Mouse (Mus musculus) right cerebral cortex, adult 18-20 months (tissue): Measurements from ENCODE around the gene Hnrnpc.

Experiments
- DNase-seq: peaks from one replicate; pipeline ENCODE4 v3.0.0; 2022; ENCODE audit warnings: mixed read lengths

The Hnrnpc gene

GRCm38 (mm10) chr14:52103856-52104676 lies at the start of gene Hnrnpc:
TSS of gene Hnrnpc (minus strand) at chr14:52104028.
- DNase-seq = peak; percentile 100

GRCm38 (mm10) chr14:52152613-52153012 lies 48.8 kb upstream of the Hnrnpc start:
- no peak for DNase-seq

GRCm38 (mm10) chr14:52152179-52152578 lies 48.4 kb upstream of the Hnrnpc start:
- DNase-seq = peak; percentile 39

GRCm38 (mm10) chr14:52149888-52150287 lies 46.1 kb upstream of the Hnrnpc start:
- no peak for DNase-seq

GRCm38 (mm10) chr14:52146540-52146939 lies 42.7 kb upstream of the Hnrnpc start:
- no peak for DNase-seq

- no peak for DNase-seq
Observed at GRCm38 (mm10) chr14:52144165-52144564, 40.3 kb upstream of the Hnrnpc start.

GRCm38 (mm10) chr14:52141445-52142127 lies 37.8 kb upstream of the Hnrnpc start:
- no peak for DNase-seq

GRCm38 (mm10) chr14:52140577-52141444 lies 37.0 kb upstream of the Hnrnpc start:
- DNase-seq = no peak

- no peak for DNase-seq
Observed at GRCm38 (mm10) chr14:52133584-52133983, 29.8 kb upstream of the Hnrnpc start.

GRCm38 (mm10) chr14:52124636-52125035 lies 20.8 kb upstream of the Hnrnpc start:
- DNase-seq = no peak

- DNase-seq = peak; percentile 65
Observed at GRCm38 (mm10) chr14:52123918-52124317, 20.1 kb upstream of the Hnrnpc start.

GRCm38 (mm10) chr14:52120169-52120568 lies 16.3 kb upstream of the Hnrnpc start:
- DNase-seq = no peak

GRCm38 (mm10) chr14:52118823-52119608 lies 15.2 kb upstream of the Hnrnpc start:
- peak; percentile 37 for DNase-seq

GRCm38 (mm10) chr14:52118456-52118822 lies 14.6 kb upstream of the Hnrnpc start:
- DNase-seq = no peak

GRCm38 (mm10) chr14:52117241-52117640 lies 13.4 kb upstream of the Hnrnpc start:
- DNase-seq = no peak

GRCm38 (mm10) chr14:52114101-52114500 lies 10.3 kb upstream of the Hnrnpc start:
- no peak for DNase-seq

GRCm38 (mm10) chr14:52110346-52110745 lies 6.5 kb upstream of the Hnrnpc start, which contains the start of gene Rpgrip1:
TSS of gene Rpgrip1 (plus strand) at chr14:52110704.
- DNase-seq = no peak

- no peak for DNase-seq
Observed at GRCm38 (mm10) chr14:52108025-52108424, 4.2 kb upstream of the Hnrnpc start.

GRCm38 (mm10) chr14:52106741-52107140 lies 2.9 kb upstream of the Hnrnpc start:
- peak; percentile 50 for DNase-seq

- no peak for DNase-seq
Observed at GRCm38 (mm10) chr14:52105308-52105707, 1.5 kb upstream of the Hnrnpc start.

GRCm38 (mm10) chr14:52104677-52105285 lies 953 bp upstream of the Hnrnpc start:
- DNase-seq = no peak

GRCm38 (mm10) chr14:52103474-52103855 lies 363 bp downstream of the Hnrnpc start:
- DNase-seq = no peak
